ENCODE assay signal across 17 mouse cellular contexts in genomic region chr17:48698456-48698855, GRCm38 (mm10).
"Had no signal": no experiment of that assay in that cellular context is flagged by ENCODE, and none has a peak within 500 bp of the region (broad histone marks: within the 10 kb centered on the region; RNA-seq: fewer than 3 reads in every experiment).

No protein-coding gene starts in this region.

- DNase-seq: cerebellum, adult 18-20 months; cerebellum, adult 2 months; cerebellum, adult 8-10 months; cerebellum, adult 9-10 months; cerebellum, adult 9-11 months; cerebellum, postnatal 10 days; cerebellum, postnatal 14 days; cerebellum, postnatal 25 days; cerebellum, postnatal 36 days; embryo, embryonic 11 days; forebrain, postnatal 0 days; gastrocnemius, adult 2 months; gastrocnemius, postnatal 10 days; gastrocnemius, postnatal 14 days; gastrocnemius, postnatal 25 days; gastrocnemius, postnatal 36 days; heart, adult 11 months had no signal
